Mouse (Mus musculus) C2C12 (cell line): ENCODE results near the gene Ppard.

ENCODE experiments used
- CTCF ChIP-seq: IDR thresholded peaks from one replicate; pipeline ENCODE4 v1.5.1; 2011; ENCODE audit not compliant: control insufficient read depth, insufficient read depth, insufficient read length
- FOSL1 ChIP-seq: IDR thresholded peaks from one replicate; pipeline ENCODE4 v1.8.0; 2011; ENCODE audit warnings: mild to moderate bottlenecking, low read length; ENCODE audit not compliant: poor library complexity, insufficient read depth, severe bottlenecking
- MAX ChIP-seq: IDR thresholded peaks from one replicate; pipeline ENCODE4 v1.6.1; 2011; ENCODE audit warnings: mild to moderate bottlenecking, control low read depth
- MYOG ChIP-seq: IDR thresholded peaks from one replicate; pipeline ENCODE4 v1.6.1; 2011; ENCODE audit not compliant: control insufficient read depth, insufficient read length; ENCODE audit errors: extremely low read depth
- USF1 ChIP-seq: IDR thresholded peaks from one replicate; pipeline ENCODE4 v1.6.1; 2011; ENCODE audit warnings: low read depth, mild to moderate bottlenecking, control low read depth, moderate library complexity

GRCm38 (mm10) chr17:28255651-28256050 is 23.2 kb downstream of the Ppard start:
- TF ChIP-seq USF1 (no peak), CTCF (no peak), MAX (no peak), FOSL1 (no peak), MYOG (no peak)
